Mouse (Mus musculus) forebrain, embryonic 10.5 days (tissue): ENCODE data around the gene Por. TPM values are rescaled to one million over a fixed set of nuclear protein-coding genes. Genes with fewer than 3 reads are reported as not detected.

Experiments used
- DNase-seq: peaks from one replicate; pipeline ENCODE4 v3.0.0-alpha.2; 2017; ENCODE audit warnings: low spot score; ENCODE audit errors: extremely low spot score
- H3K27ac ChIP-seq: fragments of 300-500 bp; sonication (generic); 2 replicates; pipeline ENCODE4 v1.5.1; 2016; ENCODE audit warnings: mild to moderate bottlenecking
- H3K27me3 ChIP-seq: fragments of 300-500 bp; sonication (generic); 2 replicates; pipeline ENCODE4 v1.6.1; 2016; ENCODE audit warnings: mild to moderate bottlenecking; ENCODE audit not compliant: poor library complexity, severe bottlenecking
- H3K36me3 ChIP-seq: fragments of 300-500 bp; sonication (generic); replicated peaks from 2 replicates; pipeline ENCODE4 v1.6.1; 2016; ENCODE audit warnings: mild to moderate bottlenecking, moderate library complexity
- H3K4me1 ChIP-seq: fragments of 300-500 bp; sonication (generic); 2 replicates; pipeline ENCODE4 v1.6.1; 2016
- H3K4me3 ChIP-seq: fragments of 300-500 bp; sonication (generic); 2 replicates; pipeline ENCODE4 v1.5.1; 2016; ENCODE audit warnings: mild to moderate bottlenecking, moderate library complexity
- H3K9me3 ChIP-seq: fragments of 300-500 bp; sonication (generic); 2 replicates; pipeline ENCODE4 v1.6.1; 2016; ENCODE audit warnings: mild to moderate bottlenecking, moderate library complexity
- WGBS: fragments of 180-500 bp; shearing (Covaris S2); methylation state at CpG from one replicate; pipeline ENCODE4 v1.1.7; 2016; 5-methylcytosine and 5-hydroxymethylcytosine counted together
- polyA plus RNA-seq: library from polyadenylated mRNA; unstranded; fragments of >200 nt; fragmentation: Nextera tagmentation; extraction: Ambion mirVana; gene quantifications from 2 replicates; pipeline ENCODE4 v1.2.1, GENCODE M21; 2016

Por gene
- polyA plus RNA-seq, 1 experiment from 2014 or later, result 118 TPM

DNA sequence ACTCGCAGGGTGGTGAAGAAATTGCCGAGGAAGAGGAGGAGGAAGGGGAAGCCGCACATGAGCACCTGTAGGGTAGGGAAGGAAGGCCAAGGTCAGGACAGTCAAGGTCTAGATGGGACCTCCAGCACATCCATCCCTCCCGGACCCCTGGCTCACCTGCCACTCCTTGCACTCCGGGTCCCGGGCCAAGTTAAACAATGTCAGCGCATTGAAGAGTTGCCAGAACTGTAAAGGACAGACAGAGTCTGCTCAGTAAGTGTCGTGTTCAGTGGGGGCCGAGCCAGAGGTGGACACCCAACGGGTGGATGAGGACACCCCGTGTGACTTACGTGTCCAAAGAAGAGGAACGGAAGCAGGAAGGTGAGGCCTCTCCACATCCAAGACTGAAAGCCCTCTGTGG, 65.9 kb downstream of the Por start:
- Histone ChIP-seq H3K4me1 (no peaks in the 10 kb centered on the region), H3K36me3 (peaks cover 85% of the 10 kb centered on the region), H3K27ac (no peak overlapping the region), H3K27me3 (no peaks in the 10 kb centered on the region), H3K4me3 (no peak overlapping the region), H3K9me3 (no peaks in the 10 kb centered on the region)
- WGBS, result 93% methylated on average over 13 of the region's 13 CpGs
- DNase-seq, result no peak

DNA sequence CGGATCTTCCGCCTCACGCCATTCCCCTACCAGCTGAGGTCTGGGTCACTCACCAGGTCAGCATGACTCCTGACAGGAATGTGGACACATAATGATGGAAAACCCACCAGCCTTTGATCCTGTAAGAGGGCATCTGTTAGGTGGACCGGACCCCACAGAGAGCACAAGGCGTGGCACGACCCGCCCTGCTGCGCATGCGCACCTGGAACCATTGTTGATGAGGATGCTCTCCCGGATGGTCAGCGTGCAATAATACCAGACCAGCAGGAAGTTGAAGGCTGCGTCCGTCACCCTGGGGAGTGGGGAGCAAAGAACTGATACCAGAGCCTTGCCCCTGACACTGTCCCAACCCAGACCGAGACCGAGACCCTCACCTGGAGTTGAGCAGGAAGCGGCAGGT, 66.7 kb downstream of the Por start:
- Histone ChIP-seq H3K27me3 (no peaks in the 10 kb centered on the region), H3K9me3 (no peaks in the 10 kb centered on the region), H3K4me3 (no peak overlapping the region), H3K36me3 (peaks cover 85% of the 10 kb centered on the region), H3K4me1 (no peaks in the 10 kb centered on the region), H3K27ac (no peak overlapping the region)
- DNase-seq, result no peak
- 93% methylated on average over 16 of the region's 16 CpGs for WGBS

DNA sequence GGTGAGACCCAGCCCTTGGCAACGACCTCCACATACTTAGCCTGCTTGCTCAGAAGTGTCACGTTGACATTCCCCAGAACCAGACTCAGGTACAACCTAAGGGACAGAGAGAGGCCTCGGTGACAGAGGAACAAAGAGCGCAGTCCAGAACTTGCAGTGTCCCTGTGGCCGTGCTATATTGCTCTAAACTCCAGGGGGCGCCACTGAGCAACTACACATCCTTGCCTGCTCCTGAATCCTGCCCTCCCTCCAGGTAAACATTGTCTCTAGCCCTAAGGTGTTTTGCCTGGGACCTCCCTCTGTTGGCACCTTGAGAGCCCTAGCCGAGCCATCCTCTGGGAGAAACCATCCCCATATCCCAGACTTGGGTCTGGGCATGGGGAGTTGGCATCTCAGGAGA, 67.3 kb downstream of the Por start:
- no peaks in the 10 kb centered on the region for H3K4me1 ChIP-seq
- H3K27me3 ChIP-seq, result no peaks in the 10 kb centered on the region
- no peak for DNase-seq
- 79% methylated on average over 7 of the region's 7 CpGs for WGBS
- H3K27ac ChIP-seq, result no peak overlapping the region
- no peaks in the 10 kb centered on the region for H3K9me3 ChIP-seq
- H3K36me3 ChIP-seq, result peaks cover 85% of the 10 kb centered on the region
- H3K4me3 ChIP-seq, result no peak overlapping the region

DNA sequence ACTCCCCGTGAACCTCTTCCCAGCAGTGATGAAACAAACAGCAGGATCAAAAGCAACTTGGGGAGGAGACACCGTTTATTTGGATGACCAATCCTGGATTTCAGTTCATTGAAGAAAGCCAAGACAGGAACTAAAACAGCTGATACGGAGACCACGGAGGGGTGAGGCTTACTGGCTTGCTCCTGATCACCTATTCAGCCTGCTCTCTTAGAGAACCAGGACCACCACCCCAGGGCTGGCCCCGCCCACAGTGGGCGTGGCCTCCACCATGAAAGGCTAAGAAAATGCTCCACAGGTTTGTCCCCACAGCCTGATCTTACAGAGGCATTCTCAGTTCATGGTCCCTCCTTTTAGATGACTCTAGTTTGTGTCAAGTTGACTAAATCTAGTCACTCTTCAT, 68.4 kb downstream of the Por start:
- Histone ChIP-seq H3K9me3 (no peaks in the 10 kb centered on the region), H3K36me3 (peaks cover 74% of the 10 kb centered on the region), H3K27me3 (no peaks in the 10 kb centered on the region), H3K4me3 (no peak overlapping the region), H3K4me1 (peaks cover 11% of the 10 kb centered on the region), H3K27ac (no peak overlapping the region)
- WGBS, result 35% methylated on average over 6 of the region's 6 CpGs
- no peak for DNase-seq

DNA sequence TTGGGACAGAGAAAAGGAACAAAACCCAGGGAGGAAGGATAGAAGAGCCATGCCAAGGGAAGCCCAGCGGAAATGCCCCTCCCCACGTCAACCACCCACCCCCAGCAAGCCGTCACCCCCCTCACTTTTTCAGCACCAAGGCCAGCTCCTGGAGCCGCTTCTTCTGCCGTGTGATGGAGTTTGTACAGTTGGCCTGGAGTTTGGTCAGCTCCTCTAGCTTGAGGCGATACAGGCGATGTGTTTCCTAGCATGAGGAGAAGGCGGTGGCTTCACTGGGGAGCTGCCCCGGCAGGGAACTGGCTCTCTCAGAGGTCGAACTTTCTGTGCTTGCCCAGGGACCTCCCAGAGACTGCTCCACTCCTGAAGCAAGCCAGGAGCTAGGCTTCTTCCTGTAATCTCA, 72.3 kb downstream of the Por start:
- peaks cover 3% of the 10 kb centered on the region; the same call in 1 of the 2 replicates for H3K9me3 ChIP-seq
- no peak for DNase-seq
- WGBS, result 73% methylated on average over 10 of the region's 10 CpGs

DNA sequence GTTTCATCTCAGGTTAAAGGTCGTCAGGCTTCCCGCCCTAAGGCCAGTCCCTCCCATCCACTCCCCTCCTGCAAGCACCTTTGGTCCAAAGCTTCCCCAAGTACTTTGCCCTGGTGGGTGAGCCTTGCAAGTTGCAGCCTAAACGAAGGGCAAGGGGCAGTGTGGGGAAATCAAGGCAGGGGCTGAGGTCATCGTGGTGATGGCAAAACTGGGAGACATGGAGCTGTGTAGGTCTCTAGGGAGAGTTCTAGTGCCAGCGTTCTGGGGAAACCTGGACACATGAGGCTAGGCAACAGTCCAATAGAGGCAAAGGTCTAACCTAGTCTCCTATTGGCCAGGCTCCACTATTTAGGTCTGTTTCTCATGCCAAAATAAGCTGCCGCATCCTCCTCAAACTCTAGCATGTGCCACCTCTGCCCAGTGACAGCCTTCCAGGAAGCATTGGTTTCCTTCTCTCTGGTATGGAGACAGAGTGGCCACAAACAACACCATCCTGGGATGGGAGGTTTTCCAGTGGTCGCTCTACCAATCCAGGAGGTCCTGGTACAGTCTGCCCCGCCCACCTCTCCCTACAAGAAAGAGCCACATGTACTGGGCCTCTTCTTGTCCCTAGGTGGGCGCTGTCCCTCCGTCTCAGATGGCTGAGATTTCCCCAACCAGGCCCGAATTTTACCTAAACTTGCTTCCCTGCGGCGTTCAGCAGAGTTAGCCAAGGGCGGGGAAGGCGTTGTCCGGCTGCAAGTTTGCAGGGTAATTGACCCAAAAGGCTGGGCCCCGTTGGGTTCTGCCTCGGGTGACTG, 73.3 kb downstream of the Por start:
- Histone ChIP-seq H3K36me3 (peaks cover 26% of the 10 kb centered on the region), H3K4me1 (peaks cover 24% of the 10 kb centered on the region), H3K27me3 (peaks cover 15% of the 10 kb centered on the region), H3K9me3 (peaks cover 12% of the 10 kb centered on the region), H3K4me3 (peak overlapping the region; percentile 81), H3K27ac (peak overlapping the region; percentile 84)
- WGBS, result 22% methylated on average over 18 of the region's 18 CpGs
- DNase-seq, result peak; percentile 36

More for the DNA sequence above, 72.3 kb downstream of the Por start:
- no peak overlapping the region for H3K27ac ChIP-seq
- peaks cover 24% of the 10 kb centered on the region for H3K4me1 ChIP-seq
- H3K36me3 ChIP-seq, result peaks cover 35% of the 10 kb centered on the region
- no peak overlapping the region for H3K4me3 ChIP-seq
- H3K27me3 ChIP-seq, result peaks cover 15% of the 10 kb centered on the region

DNA sequence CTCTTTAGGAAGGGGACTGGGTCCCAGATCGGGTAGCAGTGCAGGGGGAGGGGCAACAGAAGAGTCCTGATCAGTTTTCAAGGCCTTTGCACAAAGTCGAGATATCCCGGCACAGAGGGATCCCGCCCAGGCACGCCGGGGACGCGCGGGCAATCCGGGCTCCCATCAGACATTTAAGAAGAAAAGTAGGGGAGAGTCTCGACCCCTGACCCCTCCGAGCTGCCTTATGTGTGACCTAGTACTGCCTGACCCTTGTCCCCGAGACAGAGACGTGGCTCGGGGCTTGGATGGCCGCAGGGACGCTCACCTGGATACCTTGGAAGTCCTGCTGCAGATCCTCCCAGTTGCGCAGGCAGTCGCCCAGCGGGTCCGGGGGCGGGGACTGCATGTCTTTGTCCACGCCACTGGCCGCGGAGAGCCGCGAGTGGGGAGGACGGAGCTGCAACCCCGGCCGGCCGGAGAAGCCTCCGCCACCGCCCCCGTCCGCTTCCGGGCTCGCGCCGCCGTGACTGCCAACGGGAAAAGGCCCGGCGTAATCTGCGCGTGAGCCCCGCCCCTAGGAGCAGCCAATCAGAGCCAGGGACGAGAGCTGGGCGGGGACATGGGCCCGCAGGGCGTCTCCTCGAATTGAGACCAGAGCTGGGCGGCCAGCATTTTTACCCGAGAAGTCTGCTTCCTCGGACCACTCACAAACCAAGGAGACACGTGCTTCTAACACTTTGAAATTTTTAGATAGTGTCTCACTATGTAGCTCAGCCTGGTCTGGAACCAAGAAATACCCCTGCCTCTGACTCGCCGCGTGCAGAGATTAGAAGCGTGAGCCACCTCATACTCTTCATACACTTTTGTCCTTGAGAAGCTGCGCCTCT, 74.1 kb downstream of the Por start, which contains the start of gene Tmem120a:
TSS of gene Tmem120a (minus strand) at position 708 of the 869 bp plus-strand sequence.
- Histone ChIP-seq H3K36me3 (peaks cover 26% of the 10 kb centered on the region), H3K27me3 (peaks cover 15% of the 10 kb centered on the region), H3K4me1 (peaks cover 24% of the 10 kb centered on the region), H3K4me3 (peak within 1 kb of the TSS; percentile 81), H3K27ac (peak within 1 kb of the TSS; percentile 84), H3K9me3 (peaks cover 19% of the 10 kb centered on the region)
- DNase-seq, result peak; percentile 94
- WGBS, result under 1% methylated on average over 60 of the region's 60 CpGs

DNA sequence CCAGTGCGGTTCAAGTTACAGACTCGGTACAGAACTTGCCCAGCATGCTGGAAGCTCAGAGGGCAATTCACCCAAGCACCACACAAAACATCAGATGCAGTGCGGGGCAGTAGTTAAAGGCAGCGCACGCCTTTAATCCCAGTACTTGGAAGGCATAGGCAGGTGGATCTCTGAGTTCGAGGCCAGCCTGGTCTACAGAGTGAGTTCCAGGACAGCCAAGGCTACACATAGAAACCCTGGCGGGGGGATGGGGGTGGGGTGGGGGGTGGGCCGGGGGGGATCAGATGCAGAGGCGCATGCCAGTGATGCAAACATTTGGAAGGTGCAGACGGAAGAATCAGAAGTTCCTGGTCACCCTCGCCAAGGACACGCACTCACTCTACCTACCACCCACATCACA, 74.9 kb downstream of the Por start:
- Histone ChIP-seq H3K4me1 (peaks cover 24% of the 10 kb centered on the region), H3K27ac (peak overlapping the region; percentile 84), H3K4me3 (peak overlapping the region; percentile 81), H3K27me3 (peaks cover 15% of the 10 kb centered on the region), H3K9me3 (peaks cover 19% of the 10 kb centered on the region), H3K36me3 (peaks cover 21% of the 10 kb centered on the region)
- 22% methylated on average over 12 of the region's 12 CpGs for WGBS
- no peak for DNase-seq

DNA sequence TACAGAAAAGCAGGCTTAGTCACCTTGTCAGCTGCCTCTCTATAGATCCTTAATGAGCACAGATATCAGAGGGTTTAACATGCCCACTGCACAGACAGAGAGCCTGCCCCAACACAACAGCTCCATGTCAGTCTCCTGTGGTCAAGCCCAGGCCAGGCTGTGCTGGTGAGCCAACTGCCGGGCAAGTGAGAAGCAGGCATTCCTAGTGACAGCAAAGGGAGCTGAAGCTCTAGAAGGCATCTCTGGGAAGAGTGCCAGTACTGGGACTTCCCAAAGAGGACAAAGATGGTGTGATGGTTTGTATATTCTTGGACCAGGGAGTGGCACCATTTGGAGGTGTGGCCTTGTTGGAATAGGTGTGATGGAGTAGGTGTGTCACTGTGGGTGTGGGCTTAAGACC, 81.2 kb downstream of the Por start:
- H3K36me3 ChIP-seq, result no peaks in the 10 kb centered on the region
- no peak for DNase-seq
- no peaks in the 10 kb centered on the region for H3K4me1 ChIP-seq
- H3K9me3 ChIP-seq, result peaks cover 19% of the 10 kb centered on the region
- H3K27me3 ChIP-seq, result peaks cover 2% of the 10 kb centered on the region
- H3K27ac ChIP-seq, result no peak overlapping the region
- 89% methylated on average over 1 of the region's 1 CpGs for WGBS
- H3K4me3 ChIP-seq, result no peak overlapping the region

DNA sequence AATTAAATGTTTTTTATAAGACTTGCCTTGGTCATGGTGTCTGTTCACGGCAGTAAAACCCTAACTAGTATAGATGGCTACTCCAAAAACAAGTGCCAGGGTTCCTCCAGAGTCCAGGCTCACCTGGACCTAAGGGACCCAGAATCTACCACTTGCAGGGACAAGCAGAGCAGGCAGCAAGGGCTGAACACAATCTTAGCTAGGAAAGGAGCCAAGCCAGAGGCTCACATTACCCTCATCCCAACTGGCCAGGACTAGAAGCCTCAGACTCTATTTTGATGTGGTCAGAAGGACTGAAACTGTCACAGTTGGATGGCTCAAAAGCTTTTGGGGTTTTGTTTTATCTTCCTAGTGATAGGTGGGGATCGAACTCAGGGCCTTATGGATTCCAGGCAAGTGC, 81.8 kb downstream of the Por start:
- H3K9me3 ChIP-seq, result peaks cover 19% of the 10 kb centered on the region
- no peaks in the 10 kb centered on the region for H3K4me1 ChIP-seq
- 81% methylated on average over 2 of the region's 2 CpGs for WGBS
- no peak overlapping the region for H3K27ac ChIP-seq
- no peak overlapping the region for H3K4me3 ChIP-seq
- DNase-seq, result no peak
- H3K36me3 ChIP-seq, result no peaks in the 10 kb centered on the region
- no peaks in the 10 kb centered on the region for H3K27me3 ChIP-seq

DNA sequence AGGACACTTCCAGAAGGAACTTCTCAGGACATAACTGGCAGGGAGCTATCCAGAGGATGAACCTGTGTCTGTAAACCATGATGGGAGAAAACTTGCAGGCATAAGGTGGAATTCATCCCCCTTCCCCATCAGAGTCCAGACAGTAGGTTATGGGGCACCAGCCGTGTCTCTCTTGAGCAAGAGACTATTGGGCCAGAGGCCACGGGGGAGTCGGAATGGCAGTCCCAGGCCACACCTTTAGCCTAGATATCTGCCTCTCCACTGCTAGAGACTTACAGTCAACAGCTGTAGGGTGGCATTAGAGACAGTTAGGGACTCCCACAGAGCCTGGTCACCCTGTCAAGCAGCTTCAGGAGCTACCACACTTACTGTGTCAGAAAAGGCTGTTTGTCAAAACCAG, 92.0 kb downstream of the Por start:
- no peak overlapping the region for H3K27ac ChIP-seq
- no peak for DNase-seq

DNA sequence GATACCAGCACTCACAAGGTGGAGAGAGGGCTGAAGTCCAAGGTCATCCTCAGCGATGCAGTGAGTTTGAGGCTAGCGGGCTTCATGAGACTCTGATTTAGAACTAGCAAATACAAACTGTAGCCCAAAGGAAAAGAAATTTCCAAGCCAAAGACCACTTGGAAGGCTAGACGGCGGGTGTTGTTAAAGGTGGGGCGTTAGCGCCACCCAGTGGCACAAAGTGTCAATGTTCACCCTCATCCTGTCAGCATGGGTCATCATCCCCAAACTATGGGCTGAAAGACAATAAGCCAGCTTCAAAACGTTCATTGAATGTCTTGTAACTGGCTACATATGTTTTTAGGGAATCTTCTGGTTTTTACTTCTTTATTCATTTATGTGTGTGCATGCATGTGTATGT, 93.7 kb downstream of the Por start:
- no peaks in the 10 kb centered on the region for H3K36me3 ChIP-seq
- no peak overlapping the region for H3K27ac ChIP-seq
- no peaks in the 10 kb centered on the region for H3K27me3 ChIP-seq
- no peaks in the 10 kb centered on the region for H3K4me1 ChIP-seq
- H3K4me3 ChIP-seq, result no peak overlapping the region
- peak; percentile 69 for DNase-seq
- no peaks in the 10 kb centered on the region for H3K9me3 ChIP-seq
- 5% methylated on average over 7 of the region's 7 CpGs for WGBS

More for the DNA sequence above, 92.0 kb downstream of the Por start:
- no peaks in the 10 kb centered on the region for H3K9me3 ChIP-seq
- no peak overlapping the region for H3K4me3 ChIP-seq
- no peaks in the 10 kb centered on the region for H3K4me1 ChIP-seq
- 73% methylated on average over 3 of the region's 3 CpGs for WGBS
- H3K36me3 ChIP-seq, result no peaks in the 10 kb centered on the region
- no peaks in the 10 kb centered on the region for H3K27me3 ChIP-seq

DNA sequence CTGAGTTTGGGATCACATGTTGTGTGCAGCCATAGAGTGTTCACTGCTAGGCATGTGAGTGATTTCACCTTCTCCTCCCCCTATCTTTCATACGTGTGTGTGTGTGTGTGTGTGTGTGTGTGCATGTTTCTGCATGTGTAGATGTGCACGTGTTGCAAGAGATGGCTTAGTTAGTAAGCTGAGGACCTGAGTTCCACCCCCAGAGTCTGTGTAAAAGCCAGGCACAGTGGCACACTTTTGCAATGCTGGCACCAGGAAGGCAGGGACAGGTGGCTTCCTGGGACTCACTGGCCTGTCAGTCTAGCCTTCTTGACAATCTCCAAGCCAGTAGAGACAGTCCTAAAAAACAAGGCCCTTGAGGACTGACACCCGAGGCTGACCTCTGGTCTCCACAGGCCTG, 95.1 kb downstream of the Por start:
- H3K4me1 ChIP-seq, result no peaks in the 10 kb centered on the region
- no peak for DNase-seq
- no peaks in the 10 kb centered on the region for H3K27me3 ChIP-seq
- H3K36me3 ChIP-seq, result no peaks in the 10 kb centered on the region
- H3K4me3 ChIP-seq, result no peak overlapping the region
- WGBS, result 69% methylated on average over 3 of the region's 3 CpGs
- no peak overlapping the region for H3K27ac ChIP-seq
- no peaks in the 10 kb centered on the region for H3K9me3 ChIP-seq
